Mouse (Mus musculus) left cerebral cortex, adult 9 months (tissue): ENCODE measurements around the gene Cdk5r1.
A peak's percentile ranks its signal among the peaks of the same experiment; 100 is the strongest.

Experiments
- DNase-seq, 2 experiments: peaks; one replicate each; pipeline ENCODE4 v3.0.0; 2022; ENCODE audit warnings: low spot score in 2 of 2

Gene Cdk5r1

GRCm38 (mm10) chr11:80503726-80504452 lies 27.1 kb downstream of the Cdk5r1 start:
- peak; percentile 96 to 97 for DNase-seq

- DNase-seq = no peak
Observed at GRCm38 (mm10) chr11:80504519-80505385, 27.9 kb downstream of the Cdk5r1 start.

GRCm38 (mm10) chr11:80505581-80505980 lies 28.8 kb downstream of the Cdk5r1 start:
- DNase-seq = peak in 1 of 2 experiments; percentile 75

DNA sequence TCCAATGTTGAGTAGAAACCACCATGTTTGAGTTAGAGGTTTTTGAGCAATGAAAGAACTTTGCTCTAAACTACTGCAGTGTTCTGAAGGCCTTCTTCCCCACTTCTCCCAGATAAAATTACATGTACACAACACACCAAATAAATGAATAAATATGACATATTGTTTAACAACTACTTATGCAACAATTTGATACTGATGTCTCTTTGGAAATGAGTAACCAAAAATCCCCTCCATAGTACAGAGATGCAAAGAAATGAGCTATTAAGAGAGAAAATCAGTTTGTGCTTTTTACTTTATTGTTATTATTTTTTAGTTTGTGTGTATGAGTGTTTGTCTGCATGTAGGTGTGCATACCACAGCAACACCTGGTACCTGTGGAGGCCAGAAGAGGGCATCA lies 29.7 kb downstream of the Cdk5r1 start:
- DNase-seq = no peak

GRCm38 (mm10) chr11:80507791-80508190 lies 31.0 kb downstream of the Cdk5r1 start:
- no peak for DNase-seq

DNA sequence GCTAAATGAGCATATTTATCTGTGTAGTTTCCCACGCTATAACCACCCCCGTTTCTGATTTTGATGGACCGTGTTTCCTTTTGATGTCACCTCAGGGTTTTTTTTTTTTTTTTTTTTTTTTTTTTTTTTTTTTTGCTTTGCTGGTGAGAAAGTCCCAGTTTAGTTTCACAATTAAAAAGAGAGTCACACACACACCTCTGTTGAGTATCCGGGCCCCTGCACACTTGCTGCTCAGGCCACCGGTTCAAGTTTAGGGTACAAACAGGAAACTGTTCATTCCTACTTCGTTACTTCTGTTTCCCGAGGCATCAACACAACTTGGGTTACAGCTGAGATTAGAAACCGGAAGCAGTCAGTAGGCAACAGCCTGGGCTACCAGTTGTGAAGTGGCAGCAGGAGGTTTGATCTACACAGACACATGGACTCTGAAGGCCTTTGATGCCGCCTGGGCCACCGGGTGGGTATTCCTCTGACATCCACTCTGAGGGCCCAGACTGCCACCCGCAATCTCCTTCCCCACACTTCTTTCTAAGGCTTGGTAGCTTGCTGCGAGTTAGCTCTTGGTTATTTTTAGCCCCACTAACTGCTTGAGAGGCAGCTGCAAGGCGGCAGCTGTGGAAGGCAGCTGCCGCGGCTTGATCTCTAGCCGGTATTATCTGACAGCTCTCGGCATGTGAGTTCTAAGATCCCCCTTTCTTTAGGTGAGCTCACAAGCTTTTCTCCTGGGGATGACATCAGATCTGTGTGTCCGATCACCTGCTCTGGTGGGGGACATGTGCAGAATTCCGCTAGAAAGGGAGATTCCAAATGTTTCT lies 31.7 kb downstream of the Cdk5r1 start:
- no peak for DNase-seq

- DNase-seq = no peak
Observed at GRCm38 (mm10) chr11:80509176-80509506, 32.3 kb downstream of the Cdk5r1 start.

DNA sequence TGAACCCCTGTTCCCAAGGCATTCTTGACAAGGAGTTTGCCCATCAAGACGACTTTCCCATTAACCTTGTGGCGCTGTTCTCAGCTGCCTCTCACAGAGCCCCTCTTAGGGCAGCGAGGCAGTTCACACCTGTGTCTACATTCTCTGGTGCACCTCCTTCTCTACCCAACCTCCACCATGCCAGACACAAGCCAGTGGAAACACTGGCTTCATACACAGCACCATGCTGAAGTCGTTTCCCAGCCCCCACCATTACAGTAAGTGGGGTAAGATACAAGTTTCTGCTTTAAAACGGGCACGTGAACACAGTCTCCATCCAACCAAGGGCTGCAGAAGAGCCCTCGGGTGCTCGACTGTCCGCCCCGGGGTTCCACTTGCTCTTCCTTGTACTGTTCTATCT lies 33.3 kb downstream of the Cdk5r1 start:
- DNase-seq = no peak

DNA sequence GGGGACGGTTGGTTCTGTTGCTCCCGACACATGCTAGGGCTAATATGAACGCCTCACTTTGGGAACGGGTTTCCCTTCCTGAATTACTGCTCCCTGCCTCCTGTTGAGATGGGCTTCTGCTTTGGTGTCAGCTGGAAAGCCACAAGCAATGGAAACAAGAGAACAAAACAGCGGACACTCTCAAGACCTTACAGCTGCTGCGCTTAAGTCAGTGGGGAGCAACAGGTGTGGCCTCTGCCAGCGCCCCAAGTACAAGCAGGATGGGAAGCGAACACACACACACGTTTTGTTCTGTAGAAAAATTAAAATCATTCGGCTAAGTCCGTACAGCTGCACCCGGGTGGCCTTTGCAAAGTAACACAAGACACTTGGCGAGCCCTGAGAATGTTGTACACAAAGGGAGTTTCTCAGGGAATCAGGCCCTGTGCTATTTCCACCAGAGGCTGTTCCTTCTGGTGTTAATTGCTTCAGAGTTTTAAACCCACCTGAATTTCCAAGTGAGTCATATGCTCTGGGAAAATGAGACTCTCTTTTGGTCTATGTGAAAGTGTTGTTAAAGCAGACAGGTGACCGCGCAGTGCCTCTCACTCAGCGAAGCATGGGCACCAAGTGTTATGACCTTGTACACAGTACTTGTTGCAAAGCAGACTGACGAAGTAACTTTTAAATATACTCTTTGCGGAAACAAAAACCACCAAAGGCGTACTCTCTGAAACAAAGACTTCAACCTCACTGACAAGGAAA lies 35.7 kb downstream of the Cdk5r1 start:
- DNase-seq = no peak

GRCm38 (mm10) chr11:80513796-80514195 lies 37.0 kb downstream of the Cdk5r1 start:
- DNase-seq = no peak

DNA sequence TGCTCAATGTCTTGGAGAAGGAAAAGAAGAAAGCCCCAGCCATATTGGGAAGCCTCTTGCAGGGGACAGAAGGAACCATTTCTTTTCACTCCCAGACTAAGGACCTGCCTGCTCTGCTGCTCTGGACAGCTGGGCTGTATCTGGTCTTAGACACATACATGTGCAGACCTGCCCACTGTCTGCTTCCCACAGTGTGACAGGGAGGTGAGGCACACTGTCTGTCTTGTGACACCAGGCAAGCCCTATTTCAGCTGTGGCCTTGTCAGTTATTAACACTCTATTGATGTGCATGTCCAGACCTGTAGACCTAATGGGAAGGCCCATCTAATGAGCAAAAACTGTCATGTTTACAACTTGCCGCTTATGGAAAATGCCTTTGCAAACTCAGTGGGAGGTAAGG lies 38.5 kb downstream of the Cdk5r1 start:
- DNase-seq = no peak

GRCm38 (mm10) chr11:80515895-80516294 lies 39.1 kb downstream of the Cdk5r1 start:
- no peak for DNase-seq

DNA sequence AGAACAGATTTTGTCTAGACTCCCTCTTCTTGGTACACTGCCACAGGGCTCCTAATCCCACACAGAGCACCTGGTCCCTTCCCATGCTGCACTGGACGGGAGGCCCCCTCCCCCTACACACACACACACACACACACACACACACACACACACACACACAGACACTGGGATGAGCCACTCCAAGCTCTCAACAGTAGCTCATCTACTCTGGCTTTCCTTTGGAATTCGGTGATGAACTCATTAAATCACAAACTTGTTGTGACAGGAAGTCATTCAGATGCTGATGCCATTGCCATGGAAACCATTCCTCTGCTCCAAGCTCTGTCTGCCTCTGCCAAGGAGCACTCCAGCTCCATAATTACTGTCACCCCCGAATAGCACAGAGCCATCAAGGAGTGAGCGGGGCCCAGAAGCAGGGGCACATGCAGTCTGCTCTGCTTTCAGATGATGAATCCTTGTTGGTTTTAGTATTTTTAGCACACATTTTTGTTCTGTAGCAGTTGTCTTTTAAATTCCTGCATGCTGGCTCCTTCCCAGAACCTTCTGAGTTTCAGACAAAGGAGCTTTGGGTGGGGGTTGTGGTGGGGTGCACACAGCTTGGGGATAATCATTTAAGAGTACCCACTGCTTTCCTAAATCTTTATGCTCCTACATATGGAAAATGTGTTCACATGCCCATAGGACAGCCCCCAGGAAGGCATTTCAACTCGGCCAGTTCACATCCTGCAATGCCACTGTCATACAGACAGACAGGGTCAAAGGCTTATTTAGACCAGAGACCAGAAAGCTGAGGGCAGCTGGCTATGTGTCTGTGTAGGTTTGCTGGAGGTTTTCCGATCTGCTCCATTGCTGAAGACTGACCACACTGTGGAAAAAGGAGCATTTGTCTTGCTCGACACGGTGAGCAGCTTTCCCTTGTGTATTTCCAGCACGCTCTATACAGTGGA lies 41.9 kb downstream of the Cdk5r1 start:
- DNase-seq = peak; percentile 76 to 93

GRCm38 (mm10) chr11:80521148-80521547 lies 44.3 kb downstream of the Cdk5r1 start:
- DNase-seq = no peak

DNA sequence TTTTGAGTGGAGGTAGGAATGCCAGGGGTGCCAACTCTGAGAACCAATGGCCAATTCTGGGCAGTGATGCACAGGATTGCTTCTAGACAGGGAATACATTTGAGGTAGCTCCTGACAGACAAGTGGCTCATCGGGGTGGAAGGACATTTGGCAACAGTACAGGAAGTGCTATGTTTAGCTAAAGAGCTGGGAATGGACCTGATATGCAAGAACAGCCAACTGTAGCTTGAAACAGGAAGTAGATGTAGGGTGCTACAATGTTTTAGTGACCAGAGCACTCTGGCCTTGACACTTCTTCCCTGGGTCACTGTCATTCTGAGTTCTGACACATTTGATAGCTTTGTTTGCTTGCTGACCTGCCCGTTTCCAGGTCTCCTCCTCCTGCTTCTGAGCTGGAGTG lies 46.0 kb downstream of the Cdk5r1 start:
- DNase-seq = no peak

DNA sequence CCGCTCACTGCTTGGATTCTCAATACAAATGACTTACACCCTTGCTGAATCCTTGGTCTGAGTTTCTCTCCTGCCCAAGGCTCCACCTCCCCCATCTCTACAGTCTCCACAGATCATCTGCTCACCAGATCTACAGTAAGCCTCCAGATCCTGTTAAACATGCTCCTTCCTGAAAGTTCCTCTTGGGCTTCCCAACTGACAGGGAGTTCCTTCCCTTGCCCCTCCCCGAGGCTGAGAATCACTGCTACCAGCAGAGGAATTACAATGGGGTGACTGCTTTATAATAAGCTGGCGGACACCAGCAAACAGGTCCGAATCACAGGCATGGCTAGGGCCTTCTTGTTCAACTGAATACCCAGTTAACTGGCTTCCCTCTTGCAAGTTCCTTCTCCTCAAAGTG lies 46.6 kb downstream of the Cdk5r1 start:
- DNase-seq = no peak

GRCm38 (mm10) chr11:80524213-80524612 lies 47.4 kb downstream of the Cdk5r1 start:
- DNase-seq = no peak

GRCm38 (mm10) chr11:80527697-80528096 lies 50.9 kb downstream of the Cdk5r1 start:
- DNase-seq = no peak

DNA sequence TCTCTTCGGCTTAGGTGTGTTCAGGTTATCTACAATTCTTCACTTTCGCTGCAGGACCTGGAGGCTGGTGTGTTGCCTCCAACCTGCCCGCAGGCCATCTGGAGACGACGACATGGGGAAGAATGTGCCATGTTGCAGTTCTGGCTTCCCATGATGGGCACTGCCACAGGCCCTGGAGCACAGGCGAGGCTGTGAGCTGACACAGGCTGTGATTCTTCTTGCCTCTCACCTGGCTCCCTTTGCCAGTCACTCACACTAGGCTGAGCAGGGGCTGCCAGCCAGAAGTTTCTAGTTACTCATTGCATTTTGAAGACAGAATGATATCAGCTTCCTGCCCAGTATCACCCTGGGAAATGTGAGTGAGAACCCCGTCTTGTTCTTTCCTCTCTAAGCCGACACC lies 52.3 kb downstream of the Cdk5r1 start:
- DNase-seq = no peak
